Mouse (Mus musculus): ENCODE data around the gene Ptpn21. TPM values are rescaled to one million over a fixed set of nuclear protein-coding genes. Genes with fewer than 3 reads are reported as not detected.

Ptpn21 gene
- total and polyA plus RNA-seq, 3 experiments = 19.4 to 29.3 (median 29.1) TPM

- Histone ChIP-seq H3K79me2 (replicated peaks; ENCODE audit: control insufficient read depth, insufficient read depth, low read length) (no peaks in the 10 kb centered on the region), H3K36me3 (ENCODE audit: control insufficient read depth, insufficient read depth, low read length) (peaks cover 17% of the 10 kb centered on the region), H3K4me3 (no peak overlapping the region), H3K27ac (no peak overlapping the region), H3K27me3 (ENCODE audit: control insufficient read depth, insufficient read depth, low read length) (no peaks in the 10 kb centered on the region), H3K4me1 (ENCODE audit: control insufficient read depth, insufficient read depth, low read length) (peaks cover 1% of the 10 kb centered on the region), H3K9ac (ENCODE audit: low read depth, low read length) (no peak overlapping the region)
- intact Hi-C loops (cut with DNase I) = no loop called here
- 75% methylated on average over 6 of the region's 6 CpGs for WGBS
- peak in 1 of 2 experiments; percentile 10 for DNase-seq
- TF ChIP-seq CTCF (IDR thresholded peaks at IDR 0.05) = peak; percentile 32; the same call in 1 of the 2 replicates
- TF ChIP-seq POLR2A (IDR thresholded peaks at IDR 0.05; ENCODE audit: insufficient read depth, low read depth, low read length) = no peak
- no peak for TF ChIP-seq EP300 (IDR thresholded peaks at IDR 0.05; ENCODE audit: insufficient read depth, low read depth, low read length)
Observed at GRCm38 (mm10) chr12:98757636-98758035, 20.4 kb upstream of the Ptpn21 start.

- H3K4me3 ChIP-seq = peak overlapping the region; percentile 91
- 0 out of 2 replicates have a peak, but pooled peaks cover 3% of the 10 kb centered on the region for H3K79me2 ChIP-seq (replicated peaks; ENCODE audit: control insufficient read depth, insufficient read depth, low read length)
- peak overlapping the region; percentile 93 for H3K27ac ChIP-seq
- H3K4me1 ChIP-seq (ENCODE audit: control insufficient read depth, insufficient read depth, low read length) = peaks cover 5% of the 10 kb centered on the region
- peak overlapping the region; percentile 91 for H3K9ac ChIP-seq (ENCODE audit: low read depth, low read length)
- H3K27me3 ChIP-seq (ENCODE audit: control insufficient read depth, insufficient read depth, low read length) = no peaks in the 10 kb centered on the region
- no peak for DNase-seq
- TF ChIP-seq CTCF (IDR thresholded peaks at IDR 0.05) (no peak), EP300 (IDR thresholded peaks at IDR 0.05; ENCODE audit: insufficient read depth, low read depth, low read length) (no peak), POLR2A (IDR thresholded peaks at IDR 0.05; ENCODE audit: insufficient read depth, low read depth, low read length) (no peak)
- intact Hi-C loops (cut with DNase I) = no loop called here
- H3K36me3 ChIP-seq (ENCODE audit: control insufficient read depth, insufficient read depth, low read length) = peaks cover 26% of the 10 kb centered on the region
- WGBS = under 1% methylated on average over 13 of the region's 14 CpGs
Observed at GRCm38 (mm10) chr12:98747380-98747753, 10.2 kb upstream of the Ptpn21 start.

GRCm38 (mm10) chr12:98746746-98747379 is 9.7 kb upstream of the Ptpn21 start, which contains the start of gene Zc3h14:
Zc3h14 (plus strand) TSS chr12:98746964.
- peak; percentile 75 for TF ChIP-seq CTCF (IDR thresholded peaks at IDR 0.05)
- no peak for TF ChIP-seq POLR2A (IDR thresholded peaks at IDR 0.05; ENCODE audit: insufficient read depth, low read depth, low read length)
- no peak for TF ChIP-seq EP300 (IDR thresholded peaks at IDR 0.05; ENCODE audit: insufficient read depth, low read depth, low read length)

GRCm38 (mm10) chr12:98746131-98746530 is 8.9 kb upstream of the Ptpn21 start:
- TF ChIP-seq CTCF (IDR thresholded peaks at IDR 0.05) (peak; percentile 66), POLR2A (IDR thresholded peaks at IDR 0.05; ENCODE audit: insufficient read depth, low read depth, low read length) (no peak), EP300 (IDR thresholded peaks at IDR 0.05; ENCODE audit: insufficient read depth, low read depth, low read length) (0 out of 2 replicates have a peak, but pooled peaks have one; percentile 36)
- H3K27ac ChIP-seq = peak overlapping the region; percentile 27
- H3K4me1 ChIP-seq (ENCODE audit: control insufficient read depth, insufficient read depth, low read length) = peaks cover 2% of the 10 kb centered on the region; the same call in 1 of the 2 replicates
- no peak overlapping the region for H3K4me3 ChIP-seq
- 19% methylated on average over 2 of the region's 2 CpGs for WGBS
- intact Hi-C loops (cut with DNase I) = no loop called here
- no peaks in the 10 kb centered on the region for H3K27me3 ChIP-seq (ENCODE audit: control insufficient read depth, insufficient read depth, low read length)
- DNase-seq = peak; percentile 54 to 58
- H3K36me3 ChIP-seq (ENCODE audit: control insufficient read depth, insufficient read depth, low read length) = peaks cover 16% of the 10 kb centered on the region
- no peak overlapping the region for H3K9ac ChIP-seq (ENCODE audit: low read depth, low read length)
- H3K79me2 ChIP-seq (replicated peaks; ENCODE audit: control insufficient read depth, insufficient read depth, low read length) = 0 out of 2 replicates have a peak, but pooled peaks cover 3% of the 10 kb centered on the region

More at GRCm38 (mm10) chr12:98746746-98747379, 9.7 kb upstream of the Ptpn21 start, which contains the start of gene Zc3h14:
- H3K27ac ChIP-seq = peak within 1 kb of the TSS; percentile 93
- H3K4me3 ChIP-seq = peak within 1 kb of the TSS; percentile 91
- DNase-seq = peak; percentile 94 to 96
- no peaks in the 10 kb centered on the region for H3K27me3 ChIP-seq (ENCODE audit: control insufficient read depth, insufficient read depth, low read length)
- H3K9ac ChIP-seq (ENCODE audit: low read depth, low read length) = peak within 1 kb of the TSS; percentile 91
- under 1% methylated on average over 77 of the region's 87 CpGs for WGBS
- 0 out of 2 replicates have a peak, but pooled peaks cover 3% of the 10 kb centered on the region for H3K79me2 ChIP-seq (replicated peaks; ENCODE audit: control insufficient read depth, insufficient read depth, low read length)
- H3K36me3 ChIP-seq (ENCODE audit: control insufficient read depth, insufficient read depth, low read length) = peaks cover 23% of the 10 kb centered on the region
- intact Hi-C loops (cut with DNase I) = no loop called here
- H3K4me1 ChIP-seq (ENCODE audit: control insufficient read depth, insufficient read depth, low read length) = peaks cover 3% of the 10 kb centered on the region

- DNase-seq = no peak
- Histone ChIP-seq H3K4me1 (ENCODE audit: control insufficient read depth, insufficient read depth, low read length) (peaks cover 2% of the 10 kb centered on the region; the same call in 1 of the 2 replicates), H3K36me3 (ENCODE audit: control insufficient read depth, insufficient read depth, low read length) (peaks cover 10% of the 10 kb centered on the region), H3K27ac (no peak overlapping the region), H3K27me3 (ENCODE audit: control insufficient read depth, insufficient read depth, low read length) (no peaks in the 10 kb centered on the region), H3K79me2 (replicated peaks; ENCODE audit: control insufficient read depth, insufficient read depth, low read length) (0 out of 2 replicates have a peak, but pooled peaks cover 3% of the 10 kb centered on the region), H3K9ac (ENCODE audit: low read depth, low read length) (no peak overlapping the region), H3K4me3 (no peak overlapping the region)
- TF ChIP-seq CTCF (IDR thresholded peaks at IDR 0.05) (no peak), EP300 (IDR thresholded peaks at IDR 0.05; ENCODE audit: insufficient read depth, low read depth, low read length) (no peak), POLR2A (IDR thresholded peaks at IDR 0.05; ENCODE audit: insufficient read depth, low read depth, low read length) (no peak)
- WGBS = 65% methylated on average over 4 of the region's 4 CpGs
- intact Hi-C loops (cut with DNase I) = no loop called here
Observed at GRCm38 (mm10) chr12:98745626-98746025, 8.4 kb upstream of the Ptpn21 start.

GRCm38 (mm10) chr12:98741011-98741501 is 3.9 kb upstream of the Ptpn21 start:
- intact Hi-C loops (cut with DNase I) = no loop called here
- no peaks in the 10 kb centered on the region for H3K79me2 ChIP-seq (replicated peaks; ENCODE audit: control insufficient read depth, insufficient read depth, low read length)
- H3K4me3 ChIP-seq = no peak overlapping the region
- no peaks in the 10 kb centered on the region for H3K4me1 ChIP-seq (ENCODE audit: control insufficient read depth, insufficient read depth, low read length)
- no peak overlapping the region for H3K27ac ChIP-seq
- no peaks in the 10 kb centered on the region; the same call in 1 of the 2 replicates for H3K36me3 ChIP-seq (ENCODE audit: control insufficient read depth, insufficient read depth, low read length)
- DNase-seq = peak in 1 of 2 experiments; percentile 9
- TF ChIP-seq CTCF (IDR thresholded peaks at IDR 0.05) (no peak), EP300 (IDR thresholded peaks at IDR 0.05; ENCODE audit: insufficient read depth, low read depth, low read length) (no peak), POLR2A (IDR thresholded peaks at IDR 0.05; ENCODE audit: insufficient read depth, low read depth, low read length) (no peak)
- H3K9ac ChIP-seq (ENCODE audit: low read depth, low read length) = no peak overlapping the region
- no peaks in the 10 kb centered on the region for H3K27me3 ChIP-seq (ENCODE audit: control insufficient read depth, insufficient read depth, low read length)
- 29% methylated on average over 3 of the region's 3 CpGs for WGBS
